Mouse (Mus musculus): ENCODE results near the gene Tspan5. TPM values are rescaled to one million over a fixed set of nuclear protein-coding genes. Genes with fewer than 3 reads are reported as not detected.

Gene Tspan5
- polyA plus RNA-seq, 1 experiment = 23.8 TPM

DNA sequence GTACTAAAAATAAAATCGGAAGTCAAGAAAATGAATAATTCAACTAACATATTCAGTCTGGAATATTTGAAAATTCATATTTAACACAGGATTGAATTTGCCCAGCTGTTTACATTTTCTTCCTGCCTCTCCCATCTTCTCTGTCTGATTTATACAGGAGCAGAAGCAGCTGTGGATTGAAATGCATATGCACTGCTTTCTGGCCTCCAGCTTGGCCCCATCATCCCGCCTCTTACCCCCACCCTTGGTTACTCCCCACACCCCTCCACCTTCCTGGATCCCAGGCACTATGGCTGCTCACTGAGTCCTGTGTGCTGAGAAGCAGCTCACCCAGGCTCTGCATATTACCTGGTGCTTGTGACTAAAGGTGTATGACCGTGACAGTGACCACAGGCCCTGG lies 13.2 kb upstream of the Tspan5 start:
- H3K36me3 ChIP-seq (ENCODE audit: control insufficient read depth, insufficient read depth, low read length) = no peaks in the 10 kb centered on the region
- H3K27ac ChIP-seq (ENCODE audit: insufficient read depth, low read depth, low read length) = no peak overlapping the region
- DNase-seq = no peak
- no peaks in the 10 kb centered on the region for H3K27me3 ChIP-seq (replicated peaks; ENCODE audit: control insufficient read depth, insufficient read depth, low read length)
- no peak for TF ChIP-seq CTCF (conservative IDR thresholded peaks at IDR 0.05; ENCODE audit: insufficient read depth, insufficient read length, low read depth, low read length)
- TF ChIP-seq POLR2A (IDR thresholded peaks at IDR 0.05; ENCODE audit: low read depth, low read length) = no peak
- WGBS = 91% methylated on average over 3 of the region's 3 CpGs
- no peak overlapping the region for H3K4me3 ChIP-seq (ENCODE audit: insufficient read depth, low read depth, low read length)
- H3K4me1 ChIP-seq (ENCODE audit: control insufficient read depth, insufficient read depth, low read length) = no peaks in the 10 kb centered on the region

DNA sequence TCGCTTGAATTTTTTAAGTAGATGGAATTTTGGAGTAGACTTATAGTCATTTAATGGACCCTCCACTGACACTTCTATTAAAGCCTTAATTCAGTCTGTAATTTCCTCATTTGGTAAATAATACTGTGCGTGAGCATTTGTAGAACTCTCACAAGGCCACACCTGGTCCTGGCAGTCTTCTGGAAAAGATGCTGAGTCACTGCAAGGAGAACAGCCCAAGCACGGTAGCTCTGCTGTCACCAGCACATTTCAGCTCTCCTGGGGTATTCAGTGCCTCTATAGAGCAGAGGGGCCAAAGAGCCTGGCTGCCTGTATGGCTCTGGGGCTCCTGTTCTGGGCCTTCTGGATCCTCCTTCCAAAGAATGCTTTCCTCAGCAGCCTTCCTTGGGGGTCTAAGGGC lies 11.2 kb upstream of the Tspan5 start:
- Histone ChIP-seq H3K27ac (ENCODE audit: insufficient read depth, low read depth, low read length) (no peak overlapping the region), H3K4me3 (ENCODE audit: insufficient read depth, low read depth, low read length) (no peak overlapping the region), H3K27me3 (replicated peaks; ENCODE audit: control insufficient read depth, insufficient read depth, low read length) (no peaks in the 10 kb centered on the region), H3K36me3 (ENCODE audit: control insufficient read depth, insufficient read depth, low read length) (no peaks in the 10 kb centered on the region), H3K4me1 (ENCODE audit: control insufficient read depth, insufficient read depth, low read length) (no peaks in the 10 kb centered on the region)
- 56% methylated on average over 3 of the region's 3 CpGs for WGBS
- no peak for DNase-seq
- TF ChIP-seq POLR2A (IDR thresholded peaks at IDR 0.05; ENCODE audit: low read depth, low read length) (no peak), CTCF (conservative IDR thresholded peaks at IDR 0.05; ENCODE audit: insufficient read depth, insufficient read length, low read depth, low read length) (no peak)

DNA sequence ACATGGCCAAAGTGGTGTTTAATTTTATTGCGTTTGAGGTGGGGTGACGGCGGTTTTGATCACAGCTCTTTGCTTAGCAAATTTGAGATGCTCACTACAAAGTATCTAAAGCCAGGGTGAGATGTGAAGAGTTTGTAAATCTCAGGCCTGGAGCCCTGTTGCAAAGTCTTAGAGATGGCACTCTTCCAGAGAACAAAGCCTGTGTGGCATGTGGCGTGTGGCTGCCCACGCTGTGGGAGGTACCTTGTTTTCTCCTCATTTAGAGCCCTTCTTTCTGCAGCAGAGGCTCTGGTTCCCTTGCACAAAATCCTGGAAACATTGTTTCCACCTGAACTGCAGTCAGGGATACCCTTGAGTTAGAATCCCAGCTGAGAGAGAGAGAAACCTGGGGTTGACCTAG lies 6.2 kb upstream of the Tspan5 start:
- WGBS = 87% methylated on average over 5 of the region's 5 CpGs

DNA sequence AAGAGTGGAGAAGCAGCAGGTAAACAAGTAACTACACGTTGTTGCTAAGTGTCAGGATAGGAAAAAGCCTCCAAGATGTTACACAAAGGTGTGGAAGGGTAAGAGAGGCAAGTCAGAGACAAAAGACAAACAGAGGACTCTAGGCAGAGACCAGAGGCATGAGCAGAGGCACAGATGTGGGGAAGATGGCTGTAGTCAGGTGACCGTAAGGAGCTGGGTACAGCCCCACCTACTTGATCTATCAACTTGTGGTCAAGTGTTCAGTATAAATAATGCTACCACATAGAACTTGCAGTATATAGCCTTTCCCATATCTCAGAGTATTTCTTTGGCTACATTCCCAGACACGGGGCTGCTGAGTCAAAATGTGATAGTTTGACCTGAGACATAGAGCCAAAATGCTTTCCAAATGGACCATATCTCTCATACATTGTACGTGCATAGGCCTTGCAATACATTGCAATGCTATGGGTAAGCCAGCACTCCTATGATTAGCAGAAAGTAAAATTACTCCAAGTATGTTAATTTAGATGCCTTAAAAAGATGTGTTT lies 2.8 kb upstream of the Tspan5 start:
- no peak overlapping the region for H3K27ac ChIP-seq (ENCODE audit: insufficient read depth, low read depth, low read length)
- no peak overlapping the region for H3K4me3 ChIP-seq (ENCODE audit: insufficient read depth, low read depth, low read length)
- WGBS = 61% methylated on average over 4 of the region's 4 CpGs
- TF ChIP-seq POLR2A (IDR thresholded peaks at IDR 0.05; ENCODE audit: low read depth, low read length) (no peak), CTCF (conservative IDR thresholded peaks at IDR 0.05; ENCODE audit: insufficient read depth, insufficient read length, low read depth, low read length) (no peak)
- H3K4me1 ChIP-seq (ENCODE audit: control insufficient read depth, insufficient read depth, low read length) = no peaks in the 10 kb centered on the region
- DNase-seq = no peak
- H3K27me3 ChIP-seq (replicated peaks; ENCODE audit: control insufficient read depth, insufficient read depth, low read length) = no peaks in the 10 kb centered on the region
- H3K36me3 ChIP-seq (ENCODE audit: control insufficient read depth, insufficient read depth, low read length) = no peaks in the 10 kb centered on the region

More for the DNA sequence above, 6.2 kb upstream of the Tspan5 start:
- H3K4me3 ChIP-seq (ENCODE audit: insufficient read depth, low read depth, low read length) = no peak overlapping the region
- no peaks in the 10 kb centered on the region for H3K4me1 ChIP-seq (ENCODE audit: control insufficient read depth, insufficient read depth, low read length)
- H3K27ac ChIP-seq (ENCODE audit: insufficient read depth, low read depth, low read length) = no peak overlapping the region
- H3K27me3 ChIP-seq (replicated peaks; ENCODE audit: control insufficient read depth, insufficient read depth, low read length) = no peaks in the 10 kb centered on the region
- no peak for DNase-seq
- no peaks in the 10 kb centered on the region for H3K36me3 ChIP-seq (ENCODE audit: control insufficient read depth, insufficient read depth, low read length)
- TF ChIP-seq CTCF (conservative IDR thresholded peaks at IDR 0.05; ENCODE audit: insufficient read depth, insufficient read length, low read depth, low read length) (no peak), POLR2A (IDR thresholded peaks at IDR 0.05; ENCODE audit: low read depth, low read length) (no peak)

DNA sequence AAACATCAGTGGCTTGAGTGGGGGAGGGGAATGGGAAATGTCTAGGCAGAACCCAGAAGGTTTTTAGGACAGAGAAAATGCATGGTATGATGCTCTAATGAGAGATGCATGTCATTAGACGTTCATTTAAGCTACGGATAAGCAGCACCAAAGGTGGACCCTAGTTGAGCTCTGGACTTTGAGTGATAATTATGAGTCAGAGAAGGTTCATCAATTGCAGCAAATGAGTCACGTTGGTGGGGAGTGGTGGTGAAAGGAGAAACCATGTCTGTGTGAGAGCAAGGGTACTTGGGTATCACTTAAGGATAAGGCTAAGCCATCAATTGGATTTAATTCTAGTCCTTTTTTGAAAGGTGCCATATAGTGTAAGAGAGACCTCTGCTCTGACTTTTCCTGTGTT lies 1.7 kb upstream of the Tspan5 start:
- H3K36me3 ChIP-seq (ENCODE audit: control insufficient read depth, insufficient read depth, low read length) = no peaks in the 10 kb centered on the region
- H3K4me3 ChIP-seq (ENCODE audit: insufficient read depth, low read depth, low read length) = no peak overlapping the region
- no peak for DNase-seq
- 75% methylated on average over 3 of the region's 3 CpGs for WGBS
- H3K4me1 ChIP-seq (ENCODE audit: control insufficient read depth, insufficient read depth, low read length) = no peaks in the 10 kb centered on the region
- TF ChIP-seq CTCF (conservative IDR thresholded peaks at IDR 0.05; ENCODE audit: insufficient read depth, insufficient read length, low read depth, low read length) (no peak), POLR2A (IDR thresholded peaks at IDR 0.05; ENCODE audit: low read depth, low read length) (no peak)
- H3K27ac ChIP-seq (ENCODE audit: insufficient read depth, low read depth, low read length) = no peak overlapping the region
- no peaks in the 10 kb centered on the region for H3K27me3 ChIP-seq (replicated peaks; ENCODE audit: control insufficient read depth, insufficient read depth, low read length)

DNA sequence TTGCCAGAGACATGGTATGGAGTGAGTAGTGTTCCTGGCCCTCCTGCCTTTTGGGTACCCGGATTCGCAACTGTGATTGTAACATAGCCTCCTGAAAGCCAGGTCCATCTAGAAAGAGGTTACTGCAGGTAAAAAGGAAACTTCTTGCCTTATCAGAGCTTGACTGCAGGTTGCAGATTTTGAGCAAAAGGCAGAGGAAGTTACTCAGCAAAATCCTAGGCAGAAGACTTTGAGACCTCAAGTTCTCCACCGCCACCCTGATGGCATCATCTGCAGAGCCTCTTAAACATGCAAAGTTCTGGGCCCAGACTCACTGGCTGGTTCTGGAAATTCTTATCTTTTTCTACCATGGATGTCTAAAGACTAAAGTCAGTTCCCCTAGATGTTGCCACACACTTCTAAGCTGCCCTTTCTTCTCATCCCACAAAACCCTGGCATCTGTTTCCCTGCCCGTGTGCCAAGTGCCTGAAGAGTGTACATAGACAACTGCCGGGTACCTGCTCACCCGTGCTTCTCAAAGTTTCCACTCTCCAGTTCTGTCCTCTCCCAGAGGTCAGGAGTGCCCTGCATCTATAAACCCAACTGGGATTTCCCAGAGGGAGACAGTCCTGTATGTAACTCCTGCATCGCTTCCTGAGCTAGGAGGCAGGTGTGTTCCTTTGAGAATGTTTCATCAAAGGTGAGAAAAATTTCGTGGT lies 1.0 kb upstream of the Tspan5 start:
- no peaks in the 10 kb centered on the region for H3K36me3 ChIP-seq (ENCODE audit: control insufficient read depth, insufficient read depth, low read length)
- H3K4me1 ChIP-seq (ENCODE audit: control insufficient read depth, insufficient read depth, low read length) = no peaks in the 10 kb centered on the region
- no peak overlapping the region for H3K4me3 ChIP-seq (ENCODE audit: insufficient read depth, low read depth, low read length)
- no peak for DNase-seq
- TF ChIP-seq CTCF (conservative IDR thresholded peaks at IDR 0.05; ENCODE audit: insufficient read depth, insufficient read length, low read depth, low read length) (no peak), POLR2A (IDR thresholded peaks at IDR 0.05; ENCODE audit: low read depth, low read length) (no peak)
- no peaks in the 10 kb centered on the region for H3K27me3 ChIP-seq (replicated peaks; ENCODE audit: control insufficient read depth, insufficient read depth, low read length)
- H3K27ac ChIP-seq (ENCODE audit: insufficient read depth, low read depth, low read length) = no peak overlapping the region
- 66% methylated on average over 8 of the region's 8 CpGs for WGBS

DNA sequence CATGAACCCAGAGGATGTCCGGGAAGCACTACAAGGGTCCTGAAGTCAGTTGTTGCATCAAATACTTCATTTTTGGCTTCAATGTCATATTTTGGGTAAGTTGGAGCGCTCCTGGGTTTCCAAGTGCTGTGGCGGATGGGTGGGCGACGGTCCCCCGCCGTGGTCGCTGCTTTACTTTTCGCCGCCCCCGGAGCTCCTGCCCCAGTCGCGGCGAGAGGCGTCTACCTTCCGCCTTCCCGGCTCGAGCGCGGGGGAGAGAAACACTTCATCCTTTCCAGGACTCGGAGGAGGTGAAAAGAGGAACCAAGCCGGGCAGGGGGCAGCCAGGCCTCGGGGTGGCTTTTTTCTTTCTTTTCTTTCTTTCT lies 553 bp downstream of the Tspan5 start:
- H3K27ac ChIP-seq (ENCODE audit: insufficient read depth, low read depth, low read length) = peak overlapping the region; percentile 5; the same call in 1 of the 2 replicates
- no peaks in the 10 kb centered on the region for H3K4me1 ChIP-seq (ENCODE audit: control insufficient read depth, insufficient read depth, low read length)
- no peak for TF ChIP-seq CTCF (conservative IDR thresholded peaks at IDR 0.05; ENCODE audit: insufficient read depth, insufficient read length, low read depth, low read length)
- no peak for TF ChIP-seq POLR2A (IDR thresholded peaks at IDR 0.05; ENCODE audit: low read depth, low read length)
- DNase-seq = no peak
- peak overlapping the region; percentile 75 for H3K4me3 ChIP-seq (ENCODE audit: insufficient read depth, low read depth, low read length)
- whole genome bisulfite sequencing = under 1% methylated on average over 23 of the region's 23 CpGs
- no peaks in the 10 kb centered on the region for H3K36me3 ChIP-seq (ENCODE audit: control insufficient read depth, insufficient read depth, low read length)
- H3K27me3 ChIP-seq (replicated peaks; ENCODE audit: control insufficient read depth, insufficient read depth, low read length) = no peaks in the 10 kb centered on the region
